ENCODE assay signal across 21 mouse cellular contexts in genomic region chr10:11648151-11648550, GRCm38 (mm10).
DNase-seq lines count a peak whose midpoint lies in the region; ATAC-seq lines count a peak whose summit lies in the region.
"Had no signal": no experiment of that assay in that cellular context is flagged by ENCODE, and none has a peak within 500 bp of the region (broad histone marks: within the 10 kb centered on the region; RNA-seq: fewer than 3 reads in every experiment).

No protein-coding gene starts in this region.

- H3K4me3 ChIP-seq in heart, embryonic 10.5 days, result no peak overlapping the region
- H3K4me3 ChIP-seq in midbrain, embryonic 13.5 days (replicated peaks), result no peak overlapping the region
- no peak overlapping the region for H3K4me3 ChIP-seq in midbrain, embryonic 11.5 days (ENCODE audit: low read depth, low read length)
- H3K4me3 ChIP-seq in midbrain, embryonic 14.5 days (replicated peaks; ENCODE audit: low read depth, low read length), result no peak overlapping the region
- H3K4me3 ChIP-seq in midbrain, embryonic 16.5 days (ENCODE audit: low read depth, low read length), result no peak overlapping the region

- peaks cover 4% of the 10 kb centered on the region; the same call in 1 of the 2 replicates for H3K9me3 ChIP-seq in heart, embryonic 10.5 days
- no peaks in the 10 kb centered on the region for H3K9me3 ChIP-seq in midbrain, embryonic 13.5 days
- no peaks in the 10 kb centered on the region for H3K9me3 ChIP-seq in midbrain, embryonic 11.5 days (ENCODE audit: control insufficient read depth, low read length)
- H3K9me3 ChIP-seq in midbrain, embryonic 14.5 days (ENCODE audit: control insufficient read depth, low read length), result no peaks in the 10 kb centered on the region
- no peaks in the 10 kb centered on the region for H3K9me3 ChIP-seq in midbrain, embryonic 16.5 days (replicated peaks; ENCODE audit: control insufficient read depth, low read length, poor library complexity, severe bottlenecking)
- H3K9me3 ChIP-seq: G1E had no signal

- DNase-seq in heart, adult 11 months, result peak; percentile 86
- DNase-seq in heart, embryonic 10.5 days (ENCODE audit: low spot score), result no peak
- DNase-seq in midbrain, embryonic 11.5 days (ENCODE audit: low spot score, missing footprints), result no peak
- no peak for DNase-seq in midbrain, embryonic 14.5 days
- DNase-seq: adrenal gland, adult 2 months; adrenal gland, adult 8-10 months; adrenal gland, postnatal 10 days; adrenal gland, postnatal 14 days; adrenal gland, postnatal 25 days; adrenal gland, postnatal 36 days; B cell, adult 2 months; cerebellum, adult 11 months; cerebellum, adult 11-12 months; cerebellum, adult 18-20 months had no signal

- H3K27ac ChIP-seq in heart, embryonic 10.5 days, result no peak overlapping the region
- H3K27ac ChIP-seq in midbrain, embryonic 13.5 days, result no peak overlapping the region
- H3K27ac ChIP-seq in midbrain, embryonic 11.5 days (ENCODE audit: low read depth, low read length), result no peak overlapping the region
- H3K27ac ChIP-seq in midbrain, embryonic 14.5 days (replicated peaks; ENCODE audit: low read depth, low read length), result no peak overlapping the region
- no peak overlapping the region for H3K27ac ChIP-seq in midbrain, embryonic 16.5 days (ENCODE audit: low read length)

- WGBS in heart, embryonic 10.5 days, result 70% methylated on average over 1 of the region's 1 CpGs
- 86% methylated on average over 1 of the region's 1 CpGs for WGBS in midbrain, embryonic 13.5 days
- 100% methylated on average over 1 of the region's 1 CpGs for WGBS in midbrain, embryonic 11.5 days
- WGBS in midbrain, embryonic 14.5 days, result 93% methylated on average over 1 of the region's 1 CpGs
- 87% methylated on average over 1 of the region's 1 CpGs for WGBS in midbrain, embryonic 16.5 days

- no peaks in the 10 kb centered on the region for H3K27me3 ChIP-seq in heart, embryonic 10.5 days (ENCODE audit: insufficient read depth, poor library complexity, severe bottlenecking)
- H3K27me3 ChIP-seq in midbrain, embryonic 13.5 days, result no peaks in the 10 kb centered on the region
- H3K27me3 ChIP-seq in midbrain, embryonic 11.5 days (ENCODE audit: control insufficient read depth, insufficient read depth, low read length), result no peaks in the 10 kb centered on the region
- no peaks in the 10 kb centered on the region for H3K27me3 ChIP-seq in midbrain, embryonic 14.5 days (ENCODE audit: control insufficient read depth, insufficient read depth, low read length)
- H3K27me3 ChIP-seq in midbrain, embryonic 16.5 days (ENCODE audit: control insufficient read depth, insufficient read depth, low read depth, low read length), result no peaks in the 10 kb centered on the region
- H3K27me3 ChIP-seq: CH12.LX, Patski had no signal

- no peak overlapping the region for H3K4me2 ChIP-seq in midbrain, embryonic 13.5 days (replicated peaks)
- no peak overlapping the region for H3K4me2 ChIP-seq in midbrain, embryonic 11.5 days
- H3K4me2 ChIP-seq in midbrain, embryonic 14.5 days (ENCODE audit: low read length), result no peak overlapping the region
- no peak overlapping the region for H3K4me2 ChIP-seq in midbrain, embryonic 16.5 days (ENCODE audit: low read length)

- no peaks in the 10 kb centered on the region for H3K4me1 ChIP-seq in heart, embryonic 10.5 days
- H3K4me1 ChIP-seq in midbrain, embryonic 13.5 days (replicated peaks), result no peaks in the 10 kb centered on the region
- no peaks in the 10 kb centered on the region for H3K4me1 ChIP-seq in midbrain, embryonic 11.5 days (ENCODE audit: control insufficient read depth, insufficient read depth, low read length)
- H3K4me1 ChIP-seq in midbrain, embryonic 14.5 days (ENCODE audit: control insufficient read depth, insufficient read depth, low read length), result no peaks in the 10 kb centered on the region
- no peaks in the 10 kb centered on the region for H3K4me1 ChIP-seq in midbrain, embryonic 16.5 days (ENCODE audit: control insufficient read depth, insufficient read depth, low read length)

- H3K36me3 ChIP-seq in heart, embryonic 10.5 days, result no peaks in the 10 kb centered on the region
- H3K36me3 ChIP-seq in midbrain, embryonic 13.5 days, result no peaks in the 10 kb centered on the region
- H3K36me3 ChIP-seq in midbrain, embryonic 11.5 days (ENCODE audit: control insufficient read depth, insufficient read depth, low read length), result no peaks in the 10 kb centered on the region
- H3K36me3 ChIP-seq in midbrain, embryonic 14.5 days (ENCODE audit: control insufficient read depth, insufficient read depth, low read length), result no peaks in the 10 kb centered on the region
- H3K36me3 ChIP-seq in midbrain, embryonic 16.5 days (ENCODE audit: control insufficient read depth, insufficient read depth, low read length), result no peaks in the 10 kb centered on the region
- H3K36me3 ChIP-seq: G1E had no signal

- H3K9ac ChIP-seq in midbrain, embryonic 13.5 days (replicated peaks), result no peak overlapping the region
- H3K9ac ChIP-seq in midbrain, embryonic 11.5 days (ENCODE audit: low read length), result no peak overlapping the region
- no peak overlapping the region for H3K9ac ChIP-seq in midbrain, embryonic 14.5 days (replicated peaks; ENCODE audit: low read length)
- H3K9ac ChIP-seq in midbrain, embryonic 16.5 days (ENCODE audit: low read depth, low read length), result no peak overlapping the region

- 0 out of 2 replicates have a peak, but pooled peaks have one; percentile 56 for ATAC-seq in midbrain, embryonic 13.5 days
- ATAC-seq in midbrain, embryonic 11.5 days (ENCODE audit: low FRiP score), result no peak
- peak; percentile 28; the same call in 1 of the 2 replicates for ATAC-seq in midbrain, embryonic 14.5 days (ENCODE audit: low FRiP score, low TSS enrichment)
- no peak for ATAC-seq in midbrain, embryonic 16.5 days
- ATAC-seq: activated CD4-positive, CD25-positive, alpha-beta regulatory T cell, adult 4 months; CD4-positive, CD25-positive, alpha-beta regulatory T cell, adult 4 months; Patski had no signal

Comparison
In these comparisons a context has a peak if more than half of its experiments do, and no peak if none do; other contexts are left out.
1. ATAC-seq: peak in midbrain, embryonic 13.5 days (single experiment) and midbrain, embryonic 14.5 days (single experiment); none in midbrain, embryonic 11.5 days (single experiment) and midbrain, embryonic 16.5 days (single experiment).